Mouse (Mus musculus): ENCODE measurements at regions not wholly inside any gene's neighbourhood (a gene's known extent, or its start where the extent isn't known, plus 50 kb on each side); places are given as distances from the start of the nearest gene placed in this dataset.

- peak; percentile 74 for DNase-seq (ENCODE audit: low spot score)
Measured at GRCm38 (mm10) chr5:120024071-120024470, 92.2 kb upstream of the Rbm19 start.

- no peak for DNase-seq (ENCODE audit: low spot score)
Measured at GRCm38 (mm10) chr5:120025212-120025611, 91.1 kb upstream of the Rbm19 start.

GRCm38 (mm10) chr5:120030904-120031303 lies 85.4 kb upstream of the Rbm19 start:
- no peak for DNase-seq (ENCODE audit: low spot score)

GRCm38 (mm10) chr5:120031614-120032013 lies 84.7 kb upstream of the Rbm19 start:
- no peak for DNase-seq (ENCODE audit: low spot score)

GRCm38 (mm10) chr5:120034499-120035077 lies 81.7 kb upstream of the Rbm19 start:
- no peak for DNase-seq (ENCODE audit: low spot score)

- no peak for DNase-seq (ENCODE audit: low spot score)
Measured at GRCm38 (mm10) chr5:120035251-120035650, 81.0 kb upstream of the Rbm19 start.

GRCm38 (mm10) chr5:120037806-120038205 lies 78.5 kb upstream of the Rbm19 start:
- no peak for DNase-seq (ENCODE audit: low spot score)

GRCm38 (mm10) chr5:120043786-120044185 lies 72.5 kb upstream of the Rbm19 start:
- DNase-seq (ENCODE audit: low spot score), result no peak

GRCm38 (mm10) chr5:120049063-120049781 lies 67.0 kb upstream of the Rbm19 start:
- DNase-seq (ENCODE audit: low spot score), result no peak

GRCm38 (mm10) chr5:120050728-120051436 lies 65.4 kb upstream of the Rbm19 start:
- DNase-seq (ENCODE audit: low spot score), result no peak

GRCm38 (mm10) chr5:120054498-120055167 lies 61.6 kb upstream of the Rbm19 start:
- no peak for DNase-seq (ENCODE audit: low spot score)
